Mouse (Mus musculus) neural tube, embryonic 11.5 days (tissue): ENCODE data around the gene Prkn. TPM values are rescaled to one million over a fixed set of nuclear protein-coding genes. Genes with fewer than 3 reads are reported as not detected.
"Not testable (repeated sequence)": the region's sequence is repeated elsewhere in the genome, so short reads cannot be mapped to it uniquely, and the experiment has no call there.

ENCODE experiments used
- ATAC-seq: fragments of 200-750 bp; cut with Nextera tagmentation; 2 replicates; pipeline ENCODE4 v1.8.0; 2017; ENCODE audit warnings: moderate number of reproducible peaks, mild to moderate bottlenecking, moderate TSS enrichment, moderate library complexity; ENCODE audit not compliant: insufficient read depth, low FRiP score, low TSS enrichment
- DNase-seq: peaks from one replicate; pipeline ENCODE4 v3.0.0-alpha.2; 2015; ENCODE audit warnings: low spot score
- H3K27ac ChIP-seq: fragments of 300-500 bp; sonication (generic); 2 replicates; pipeline ENCODE4 v1.5.1; 2014; ENCODE audit warnings: low read depth, mild to moderate bottlenecking, low read length
- H3K27me3 ChIP-seq: fragments of 300-500 bp; sonication (generic); 2 replicates; pipeline ENCODE4 v1.6.1; 2014; ENCODE audit warnings: mild to moderate bottlenecking, low read length, mixed read lengths; ENCODE audit not compliant: control insufficient read depth, insufficient read depth
- H3K36me3 ChIP-seq: fragments of 300-500 bp; sonication (generic); 2 replicates; pipeline ENCODE4 v1.6.1; 2014; ENCODE audit warnings: mild to moderate bottlenecking, low read length, moderate library complexity, mixed read lengths; ENCODE audit not compliant: control insufficient read depth, insufficient read depth
- H3K4me1 ChIP-seq: fragments of 300-500 bp; sonication (generic); 2 replicates; pipeline ENCODE4 v1.6.1; 2014; ENCODE audit warnings: low read length, mixed read lengths; ENCODE audit not compliant: control insufficient read depth, insufficient read depth
- H3K4me2 ChIP-seq: fragments of 300-500 bp; sonication (generic); 2 replicates; pipeline ENCODE4 v1.6.1; 2014; ENCODE audit warnings: low read depth, mild to moderate bottlenecking, moderate library complexity
- H3K4me3 ChIP-seq: fragments of 300-500 bp; sonication (generic); 2 replicates; pipeline ENCODE4 v1.5.1; 2014; ENCODE audit warnings: low read depth, low read length
- H3K9ac ChIP-seq: fragments of 300-500 bp; sonication (generic); 2 replicates; pipeline ENCODE4 v1.6.1; 2014; ENCODE audit warnings: mild to moderate bottlenecking, low read length
- H3K9me3 ChIP-seq: fragments of 300-500 bp; sonication (generic); 2 replicates; pipeline ENCODE4 v1.6.1; 2016; ENCODE audit warnings: low read length; ENCODE audit not compliant: control insufficient read depth
- WGBS: fragments of 180-500 bp; shearing (Covaris S2); extraction: QIAGEN DNeasy Blood & Tissue Kit; methylation state at CpG from one replicate; pipeline ENCODE4 v1.1.7; 2014; 5-methylcytosine and 5-hydroxymethylcytosine counted together
- polyA plus RNA-seq: library from polyadenylated mRNA; unstranded; fragments of >200 nt; fragmentation: Nextera tagmentation; extraction: Ambion mirVana; gene quantifications from 2 replicates; pipeline ENCODE4 v1.2.1, GENCODE M21; 2014

Gene Prkn
- polyA plus RNA-seq, 1 experiment from 2014 or later, result 1.4 TPM

- H3K9me3 ChIP-seq, H3K4me1 ChIP-seq, DNase-seq, H3K36me3 ChIP-seq, H3K4me2 ChIP-seq, H3K27me3 ChIP-seq, H3K9ac ChIP-seq, H3K4me3 ChIP-seq, H3K27ac ChIP-seq, ATAC-seq: not testable (repeated sequence)
- 90% methylated on average over 3 of the region's 3 CpGs for WGBS
Observed at GRCm38 (mm10) chr17:11994754-11995153, 1154.6 kb downstream of the Prkn start.

- WGBS, result 84% methylated on average over 3 of the region's 3 CpGs
- H3K9ac ChIP-seq, result no peak overlapping the region
- H3K4me2 ChIP-seq, result no peak overlapping the region
- H3K27ac ChIP-seq, result no peak overlapping the region
- no peaks in the 10 kb centered on the region for H3K27me3 ChIP-seq
- no peaks in the 10 kb centered on the region for H3K36me3 ChIP-seq
- no peak overlapping the region for H3K4me3 ChIP-seq
- no peaks in the 10 kb centered on the region for H3K9me3 ChIP-seq
- ATAC-seq, result no peak
- DNase-seq, result no peak
- no peaks in the 10 kb centered on the region for H3K4me1 ChIP-seq
Observed at GRCm38 (mm10) chr17:11995522-11995921, 1155.3 kb downstream of the Prkn start.

- no peak overlapping the region for H3K27ac ChIP-seq
- no peaks in the 10 kb centered on the region for H3K36me3 ChIP-seq
- no peaks in the 10 kb centered on the region for H3K4me1 ChIP-seq
- no peaks in the 10 kb centered on the region for H3K27me3 ChIP-seq
- WGBS, result 58% methylated on average over 9 of the region's 9 CpGs
- no peak overlapping the region for H3K4me2 ChIP-seq
- DNase-seq (no peak), ATAC-seq (no peak)
- no peak overlapping the region for H3K4me3 ChIP-seq
- H3K9me3 ChIP-seq, result no peaks in the 10 kb centered on the region
- no peak overlapping the region for H3K9ac ChIP-seq
Observed at GRCm38 (mm10) chr17:11996311-11996710, 1156.1 kb downstream of the Prkn start.

GRCm38 (mm10) chr17:12000285-12000684 is 1160.1 kb downstream of the Prkn start:
- no peak overlapping the region for H3K27ac ChIP-seq
- H3K36me3 ChIP-seq, result no peaks in the 10 kb centered on the region
- ATAC-seq, result no peak
- no peak overlapping the region for H3K4me2 ChIP-seq
- H3K4me1 ChIP-seq, result no peaks in the 10 kb centered on the region
- no peak for DNase-seq
- no peaks in the 10 kb centered on the region for H3K27me3 ChIP-seq
- no peaks in the 10 kb centered on the region for H3K9me3 ChIP-seq
- WGBS, result 68% methylated on average over 9 of the region's 9 CpGs
- H3K4me3 ChIP-seq, result no peak overlapping the region
- no peak overlapping the region for H3K9ac ChIP-seq

- H3K4me1 ChIP-seq, result no peaks in the 10 kb centered on the region
- H3K4me3 ChIP-seq, result no peak overlapping the region
- 48% methylated on average over 3 of the region's 3 CpGs for WGBS
- no peak overlapping the region for H3K27ac ChIP-seq
- no peaks in the 10 kb centered on the region for H3K36me3 ChIP-seq
- ATAC-seq, result no peak
- no peaks in the 10 kb centered on the region for H3K27me3 ChIP-seq
- H3K9ac ChIP-seq, result no peak overlapping the region
- no peak for DNase-seq
- H3K9me3 ChIP-seq, result no peaks in the 10 kb centered on the region
- no peak overlapping the region for H3K4me2 ChIP-seq
Observed at GRCm38 (mm10) chr17:12021326-12021725, 1181.1 kb downstream of the Prkn start.

GRCm38 (mm10) chr17:12029362-12029761 is 1189.2 kb downstream of the Prkn start:
- WGBS, result 64% methylated on average over 5 of the region's 5 CpGs
- no peak for ATAC-seq
- H3K27me3 ChIP-seq, result no peaks in the 10 kb centered on the region

GRCm38 (mm10) chr17:12029921-12030461 is 1189.8 kb downstream of the Prkn start:
- DNase-seq (peak; percentile 57), ATAC-seq (peak; percentile 76)
- 6% methylated on average over 14 of the region's 14 CpGs for WGBS
- no peaks in the 10 kb centered on the region for H3K9me3 ChIP-seq
- no peaks in the 10 kb centered on the region for H3K36me3 ChIP-seq
- peak overlapping the region; percentile 20; the same call in 1 of the 2 replicates for H3K9ac ChIP-seq
- H3K4me1 ChIP-seq, result peaks cover 14% of the 10 kb centered on the region
- peak overlapping the region; percentile 93 for H3K27ac ChIP-seq
- no peak overlapping the region for H3K4me3 ChIP-seq
- H3K27me3 ChIP-seq, result no peaks in the 10 kb centered on the region
- H3K4me2 ChIP-seq, result peak overlapping the region; percentile 37

More at GRCm38 (mm10) chr17:12029362-12029761, 1189.2 kb downstream of the Prkn start:
- Histone ChIP-seq H3K4me2 (peak overlapping the region; percentile 37; the same call in 1 of the 2 replicates), H3K9me3 (no peaks in the 10 kb centered on the region), H3K36me3 (no peaks in the 10 kb centered on the region), H3K9ac (0 out of 2 replicates have a peak overlapping the region, but pooled peaks have one; percentile 20), H3K27ac (peak overlapping the region; percentile 93), H3K4me1 (peaks cover 14% of the 10 kb centered on the region), H3K4me3 (no peak overlapping the region)
- DNase-seq, result no peak

- peak overlapping the region; percentile 30; the same call in 1 of the 2 replicates for H3K9ac ChIP-seq
- peak overlapping the region; percentile 93 for H3K27ac ChIP-seq
- 3% methylated on average over 11 of the region's 11 CpGs for WGBS
- peaks cover 14% of the 10 kb centered on the region for H3K4me1 ChIP-seq
- H3K36me3 ChIP-seq, result no peaks in the 10 kb centered on the region
- peak overlapping the region; percentile 37 for H3K4me2 ChIP-seq
- ATAC-seq, result peak; percentile 51
- no peak overlapping the region; the same call in 1 of the 2 replicates for H3K4me3 ChIP-seq
- H3K27me3 ChIP-seq, result no peaks in the 10 kb centered on the region
- DNase-seq, result peak; percentile 51
- H3K9me3 ChIP-seq, result no peaks in the 10 kb centered on the region
Observed at GRCm38 (mm10) chr17:12030556-12031160, 1190.5 kb downstream of the Prkn start.
